Mouse (Mus musculus) splenic B cell, adult 2 months (primary cell): ENCODE data around the gene Denr.

ENCODE experiments used
- DNase-seq: peaks from one replicate; pipeline ENCODE4 v3.0.0-alpha.2; 2011; ENCODE audit warnings: low read depth, low spot score
- H3K27me3 ChIP-seq: 2 replicates; pipeline ENCODE4 v1.6.1; 2012; ENCODE audit warnings: mild to moderate bottlenecking, low read length, moderate library complexity, mixed read lengths; ENCODE audit not compliant: control insufficient read depth, poor library complexity, insufficient read depth, severe bottlenecking
- H3K36me3 ChIP-seq: 2 replicates; pipeline ENCODE4 v1.6.1; 2012; ENCODE audit warnings: mild to moderate bottlenecking, low read length, moderate library complexity, mixed read lengths; ENCODE audit not compliant: control insufficient read depth, poor library complexity, insufficient read depth, severe bottlenecking

Gene Denr

GRCm38 (mm10) chr5:123933957-123934591, 27.1 kb downstream of the Denr start:
- peak; percentile 41 for DNase-seq
- no peaks in the 10 kb centered on the region for H3K27me3 ChIP-seq
- no peaks in the 10 kb centered on the region for H3K36me3 ChIP-seq

- Histone ChIP-seq H3K27me3 (no peaks in the 10 kb centered on the region), H3K36me3 (no peaks in the 10 kb centered on the region)
- DNase-seq, result no peak
Observed at GRCm38 (mm10) chr5:123935931-123936330, 29.0 kb downstream of the Denr start.

GRCm38 (mm10) chr5:123938479-123938878, 31.5 kb downstream of the Denr start:
- H3K36me3 ChIP-seq, result no peaks in the 10 kb centered on the region
- peak; percentile 40 for DNase-seq
- H3K27me3 ChIP-seq, result no peaks in the 10 kb centered on the region

- no peak for DNase-seq
- Histone ChIP-seq H3K36me3 (no peaks in the 10 kb centered on the region; the same call in 1 of the 2 replicates), H3K27me3 (no peaks in the 10 kb centered on the region)
Observed at GRCm38 (mm10) chr5:123946546-123946945, 39.6 kb downstream of the Denr start.

GRCm38 (mm10) chr5:123947041-123947761, 40.2 kb downstream of the Denr start:
- Histone ChIP-seq H3K36me3 (no peaks in the 10 kb centered on the region; the same call in 1 of the 2 replicates), H3K27me3 (no peaks in the 10 kb centered on the region)
- DNase-seq, result peak; percentile 86

GRCm38 (mm10) chr5:123952365-123953045, 45.5 kb downstream of the Denr start:
- H3K27me3 ChIP-seq, result no peaks in the 10 kb centered on the region

GRCm38 (mm10) chr5:123957213-123957612, 50.2 kb downstream of the Denr start:
- Histone ChIP-seq H3K36me3 (no peaks in the 10 kb centered on the region), H3K27me3 (no peaks in the 10 kb centered on the region)
- no peak for DNase-seq

More at GRCm38 (mm10) chr5:123952365-123953045, 45.5 kb downstream of the Denr start:
- DNase-seq, result no peak
- no peaks in the 10 kb centered on the region; the same call in 1 of the 2 replicates for H3K36me3 ChIP-seq

GRCm38 (mm10) chr5:123959018-123959417, 52.0 kb downstream of the Denr start:
- H3K36me3 ChIP-seq, result no peaks in the 10 kb centered on the region
- no peaks in the 10 kb centered on the region for H3K27me3 ChIP-seq
- DNase-seq, result no peak

- Histone ChIP-seq H3K36me3 (no peaks in the 10 kb centered on the region), H3K27me3 (no peaks in the 10 kb centered on the region)
- DNase-seq, result no peak
Observed at GRCm38 (mm10) chr5:123960129-123960528, 53.2 kb downstream of the Denr start.

GRCm38 (mm10) chr5:123961046-123961445, 54.1 kb downstream of the Denr start:
- DNase-seq, result no peak
- H3K36me3 ChIP-seq, result no peaks in the 10 kb centered on the region
- no peaks in the 10 kb centered on the region for H3K27me3 ChIP-seq

- no peaks in the 10 kb centered on the region for H3K27me3 ChIP-seq
Observed at GRCm38 (mm10) chr5:123964208-123964607, 57.2 kb downstream of the Denr start.

GRCm38 (mm10) chr5:123966759-123967158, 59.8 kb downstream of the Denr start:
- DNase-seq, result no peak
- Histone ChIP-seq H3K27me3 (no peaks in the 10 kb centered on the region), H3K36me3 (no peaks in the 10 kb centered on the region)

More at GRCm38 (mm10) chr5:123964208-123964607, 57.2 kb downstream of the Denr start:
- no peaks in the 10 kb centered on the region for H3K36me3 ChIP-seq
- DNase-seq, result no peak

- H3K27me3 ChIP-seq, result no peaks in the 10 kb centered on the region
- no peak for DNase-seq
- no peaks in the 10 kb centered on the region for H3K36me3 ChIP-seq
Observed at GRCm38 (mm10) chr5:123968468-123968867, 61.5 kb downstream of the Denr start.

- no peaks in the 10 kb centered on the region for H3K36me3 ChIP-seq
- DNase-seq, result no peak
Observed at GRCm38 (mm10) chr5:123969216-123969615, 62.2 kb downstream of the Denr start.

GRCm38 (mm10) chr5:123970576-123970975, 63.6 kb downstream of the Denr start:
- no peak for DNase-seq
- Histone ChIP-seq H3K27me3 (no peaks in the 10 kb centered on the region), H3K36me3 (no peaks in the 10 kb centered on the region)

More at GRCm38 (mm10) chr5:123969216-123969615, 62.2 kb downstream of the Denr start:
- no peaks in the 10 kb centered on the region for H3K27me3 ChIP-seq
